Mouse (Mus musculus) MEL (cell line): Measurements from ENCODE around the gene Ehmt2. TPM values are rescaled to one million over a fixed set of nuclear protein-coding genes. Genes with fewer than 3 reads are reported as not detected.
"Not testable (repeated sequence)": the region's sequence is repeated elsewhere in the genome, so short reads cannot be mapped to it uniquely, and the experiment has no call there.

Source experiments
- DNase-seq: peaks from one replicate; pipeline ENCODE4 v3.0.0; 2011; ENCODE audit warnings: low read depth, low spot score
- H3K27ac ChIP-seq: 2 replicates; pipeline ENCODE4 v1.5.1; 2012; ENCODE audit warnings: low read depth, mild to moderate bottlenecking, control low read depth, low read length, moderate library complexity; ENCODE audit not compliant: control insufficient read depth
- H3K27me3 ChIP-seq, 2 experiments: fragments of 150-350 bp in 1 of 2; sonication (generic) in 1 of 2; 2 replicates each; pipeline ENCODE4 v1.6.1; 2012; ENCODE audit warnings: low read length in 2 of 2, mild to moderate bottlenecking in 2 of 2, improper control_type of control experiment in 1 of 2, moderate library complexity in 1 of 2; ENCODE audit not compliant: insufficient read depth in 2 of 2, control insufficient read depth in 1 of 2
- H3K36me3 ChIP-seq, 2 experiments: 2 replicates each; pipeline ENCODE4 v1.6.1; 2012 to 2014; ENCODE audit warnings: low read length in 2 of 2, improper control_type of control experiment in 1 of 2, inconsistent platforms in 1 of 2, mild to moderate bottlenecking in 1 of 2; ENCODE audit not compliant: insufficient read depth in 2 of 2, control insufficient read depth in 1 of 2
- H3K4me1 ChIP-seq, 2 experiments: fragments of 150-350 bp in 1 of 2; sonication (generic) in 1 of 2; 2 replicates each; pipeline ENCODE4 v1.6.1; 2012; ENCODE audit warnings: low read length in 2 of 2, improper control_type of control experiment in 1 of 2, mild to moderate bottlenecking in 1 of 2; ENCODE audit not compliant: insufficient read depth in 2 of 2, control insufficient read depth in 1 of 2
- H3K4me3 ChIP-seq, 2 experiments: fragments of 150-350 bp in 1 of 2; sonication (generic) in 1 of 2; 2 replicates each; pipeline ENCODE4 v1.5.1; 2012; ENCODE audit warnings: low read depth in 2 of 2, low read length in 2 of 2, mild to moderate bottlenecking in 2 of 2, moderate library complexity in 2 of 2, control low read depth in 1 of 2, improper control_type of control experiment in 1 of 2; ENCODE audit not compliant: control insufficient read depth in 1 of 2, insufficient read depth in 1 of 2
- H3K79me2 ChIP-seq: 2 replicates; pipeline ENCODE4 v1.6.1; 2012; ENCODE audit warnings: mild to moderate bottlenecking, low read length, moderate library complexity; ENCODE audit not compliant: control insufficient read depth, poor library complexity, insufficient read depth
- H3K9ac ChIP-seq: 2 replicates; pipeline ENCODE4 v1.6.1; 2012; ENCODE audit warnings: low read depth, mild to moderate bottlenecking, control low read depth, low read length, moderate library complexity; ENCODE audit not compliant: control insufficient read depth, poor library complexity, severe bottlenecking
- H3K9me3 ChIP-seq: fragments of 150-350 bp; sonication (generic); replicated peaks from 2 replicates; pipeline ENCODE4 v1.6.1; 2012; ENCODE audit warnings: mild to moderate bottlenecking, low read length, improper control_type of control experiment, moderate library complexity; ENCODE audit not compliant: insufficient read depth
- CHD1 ChIP-seq: IDR thresholded peaks from 2 replicates; pipeline ENCODE4 v1.6.1; 2012; ENCODE audit warnings: low read depth, mild to moderate bottlenecking, inconsistent platforms, low read length, improper control_type of control experiment
- EP300 ChIP-seq, 2 experiments: IDR thresholded peaks; 2 replicates each; pipeline ENCODE4 v1.6.1; 2011; ENCODE audit warnings: improper control_type of control experiment in 2 of 2, low read length in 2 of 2, low read depth in 1 of 2, mild to moderate bottlenecking in 1 of 2
- GABPA ChIP-seq: IDR thresholded peaks from 2 replicates; pipeline ENCODE4 v1.6.1; 2012; ENCODE audit warnings: low read depth, mild to moderate bottlenecking, inconsistent platforms, low read length, improper control_type of control experiment, moderate library complexity
- MXI1 ChIP-seq: IDR thresholded peaks from 2 replicates; pipeline ENCODE4 v1.6.1; 2011; ENCODE audit warnings: mild to moderate bottlenecking, low read depth, low read length, improper control_type of control experiment
- MYB ChIP-seq: IDR thresholded peaks from 2 replicates; pipeline ENCODE4 v1.6.1; 2011; ENCODE audit warnings: mild to moderate bottlenecking, low read depth, low read length, improper control_type of control experiment
- POLR2AphosphoS5 ChIP-seq: IDR thresholded peaks from 2 replicates; pipeline ENCODE4 v1.6.1; 2012; ENCODE audit warnings: low read depth, borderline replicate concordance, mild to moderate bottlenecking, inconsistent platforms, low read length, moderate library complexity, mixed read lengths
- RAD21 ChIP-seq: IDR thresholded peaks from 2 replicates; pipeline ENCODE4 v1.6.1; 2011; ENCODE audit warnings: mild to moderate bottlenecking, low read depth, low read length, improper control_type of control experiment
- RCOR1 ChIP-seq: IDR thresholded peaks from 2 replicates; pipeline ENCODE4 v1.6.1; 2012; ENCODE audit warnings: low read depth, mild to moderate bottlenecking, inconsistent platforms, low read length, improper control_type of control experiment
- UBTF ChIP-seq: IDR thresholded peaks from 2 replicates; pipeline ENCODE4 v1.6.1; 2012; ENCODE audit warnings: low read depth, mild to moderate bottlenecking, inconsistent platforms, low read length, improper control_type of control experiment, moderate library complexity, borderline replicate concordance; ENCODE audit not compliant: insufficient read depth
- polyA plus RNA-seq, 2 experiments: library from polyadenylated mRNA; stranded (reverse) in 1 of 2; unstranded in 1 of 2; fragments of >175 nt in 1 of 2; fragments of >200 nt in 1 of 2; gene quantifications; 2 replicates each; pipeline versions ENCODE4 v1.2.1 to v1.2.4; 2012; ENCODE audit warnings: low replicate concordance in 2 of 2, low read depth in 1 of 2; ENCODE audit not compliant: insufficient read length in 2 of 2, insufficient read depth in 1 of 2, missing spikeins in 1 of 2
- total RNA-seq: library from RNA; depleted of rRNA; stranded (reverse); fragments of 300-350 nt; gene quantifications from 2 replicates; pipeline ENCODE4 v1.2.3, GENCODE M21; 2012

Gene Ehmt2
- total and polyA plus RNA-seq, 3 experiments: 66.6 to 113 TPM; not detected in 1

DNA sequence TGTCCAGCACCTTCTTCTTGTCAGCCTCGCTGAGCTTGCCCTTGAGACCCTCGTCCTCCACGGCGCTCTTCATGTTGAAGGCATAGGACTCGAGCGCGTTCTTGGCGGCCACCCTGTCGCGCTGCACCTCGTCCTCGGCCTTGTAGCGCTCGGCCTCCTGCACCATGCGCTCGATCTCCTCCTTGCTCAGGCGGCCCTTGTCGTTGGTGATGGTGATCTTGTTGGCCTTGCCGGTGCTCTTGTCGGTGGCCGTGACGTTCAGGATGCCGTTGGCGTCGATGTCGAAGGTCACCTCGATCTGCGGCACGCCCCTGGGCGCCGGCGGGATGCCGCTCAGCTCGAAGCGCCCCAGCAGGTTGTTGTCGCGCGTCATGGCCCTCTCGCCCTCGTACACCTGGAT, 59.0 kb downstream of the Ehmt2 start:
- H3K9ac ChIP-seq, H3K79me2 ChIP-seq, H3K4me3 ChIP-seq, H3K27ac ChIP-seq, H3K27me3 ChIP-seq, DNase-seq, H3K4me1 ChIP-seq, H3K36me3 ChIP-seq, H3K9me3 ChIP-seq: not testable (repeated sequence)

DNA sequence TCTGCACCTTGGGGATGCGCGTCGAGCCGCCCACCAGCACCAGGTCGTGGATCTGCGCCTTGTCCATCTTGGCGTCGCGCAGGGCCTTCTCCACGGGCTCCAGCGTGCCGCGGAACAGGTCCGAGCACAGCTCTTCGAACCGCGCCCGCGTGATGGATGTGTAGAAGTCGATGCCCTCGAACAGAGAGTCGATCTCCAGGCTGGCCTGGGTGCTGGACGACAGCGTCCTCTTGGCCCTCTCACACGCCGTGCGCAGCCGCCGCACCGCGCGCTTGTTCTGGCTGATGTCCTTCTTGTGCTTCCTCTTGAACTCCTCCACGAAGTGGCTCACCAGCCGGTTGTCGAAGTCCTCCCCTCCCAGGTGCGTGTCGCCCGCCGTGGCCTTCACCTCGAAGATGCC, 59.7 kb downstream of the Ehmt2 start:
- H3K9me3 ChIP-seq, H3K79me2 ChIP-seq, H3K4me1 ChIP-seq, H3K9ac ChIP-seq, H3K27me3 ChIP-seq, H3K36me3 ChIP-seq, H3K27ac ChIP-seq, DNase-seq, H3K4me3 ChIP-seq: not testable (repeated sequence)

DNA sequence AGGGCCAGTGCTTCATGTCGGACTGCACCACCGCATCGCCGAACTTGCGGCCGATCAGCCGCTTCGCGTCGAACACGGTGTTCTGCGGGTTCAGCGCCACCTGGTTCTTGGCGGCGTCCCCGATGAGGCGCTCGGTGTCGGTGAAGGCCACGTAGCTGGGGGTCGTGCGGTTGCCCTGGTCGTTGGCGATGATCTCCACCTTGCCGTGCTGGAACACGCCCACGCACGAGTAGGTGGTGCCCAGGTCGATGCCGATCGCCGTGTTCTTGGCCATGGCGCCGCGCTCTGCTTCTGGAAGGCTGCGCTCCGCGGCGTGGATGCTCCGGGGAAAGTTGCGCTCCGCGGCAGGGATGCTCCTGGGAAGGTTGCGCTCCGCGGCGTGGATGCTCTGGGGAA, 60.5 kb downstream of the Ehmt2 start:
- not testable (repeated sequence) for DNase-seq, H3K27me3 ChIP-seq, H3K79me2 ChIP-seq, H3K27ac ChIP-seq, H3K9me3 ChIP-seq, H3K36me3 ChIP-seq, H3K4me3 ChIP-seq, H3K9ac ChIP-seq, H3K4me1 ChIP-seq

DNA sequence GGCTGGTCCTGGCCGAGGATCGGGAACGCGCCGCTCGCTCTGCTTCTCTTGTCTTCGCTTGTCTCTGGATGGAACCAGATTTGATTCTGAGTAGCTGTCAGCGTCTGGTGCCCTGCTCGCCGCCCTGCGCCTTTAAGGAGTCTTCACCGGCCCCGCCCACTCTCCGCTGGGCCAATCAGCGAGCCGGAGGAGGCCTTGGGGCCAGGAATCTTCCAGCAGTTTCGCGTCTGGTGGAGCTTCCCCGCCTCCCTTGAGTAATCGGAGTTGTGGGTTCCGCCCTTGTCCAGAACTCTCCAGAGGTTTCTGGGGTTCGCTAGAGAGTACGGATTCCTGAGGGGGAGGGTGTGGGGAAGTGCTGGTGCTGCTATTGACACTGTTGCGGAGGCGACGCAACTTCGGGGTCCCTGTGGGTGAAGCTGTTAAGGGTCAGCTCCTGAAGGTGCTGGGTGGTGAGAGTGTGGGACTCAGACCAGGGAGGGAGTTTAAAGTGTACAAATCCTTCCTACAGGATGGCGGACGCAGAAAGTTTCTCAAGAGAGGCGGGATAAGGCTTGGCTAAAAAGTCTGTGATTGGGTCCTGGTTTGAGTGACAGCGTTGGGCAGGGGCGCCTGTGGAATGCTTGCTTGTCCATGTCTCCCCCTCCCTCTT, 61.0 kb downstream of the Ehmt2 start, which contains the start of gene Hspa1b:
Hspa1b (minus strand) TSS at position 109 of the 649 bp plus-strand sequence.
- DNase-seq, H3K79me2 ChIP-seq, H3K4me1 ChIP-seq, H3K9ac ChIP-seq, H3K27me3 ChIP-seq, H3K36me3 ChIP-seq, H3K9me3 ChIP-seq, H3K27ac ChIP-seq, H3K4me3 ChIP-seq: not testable (repeated sequence)

DNA sequence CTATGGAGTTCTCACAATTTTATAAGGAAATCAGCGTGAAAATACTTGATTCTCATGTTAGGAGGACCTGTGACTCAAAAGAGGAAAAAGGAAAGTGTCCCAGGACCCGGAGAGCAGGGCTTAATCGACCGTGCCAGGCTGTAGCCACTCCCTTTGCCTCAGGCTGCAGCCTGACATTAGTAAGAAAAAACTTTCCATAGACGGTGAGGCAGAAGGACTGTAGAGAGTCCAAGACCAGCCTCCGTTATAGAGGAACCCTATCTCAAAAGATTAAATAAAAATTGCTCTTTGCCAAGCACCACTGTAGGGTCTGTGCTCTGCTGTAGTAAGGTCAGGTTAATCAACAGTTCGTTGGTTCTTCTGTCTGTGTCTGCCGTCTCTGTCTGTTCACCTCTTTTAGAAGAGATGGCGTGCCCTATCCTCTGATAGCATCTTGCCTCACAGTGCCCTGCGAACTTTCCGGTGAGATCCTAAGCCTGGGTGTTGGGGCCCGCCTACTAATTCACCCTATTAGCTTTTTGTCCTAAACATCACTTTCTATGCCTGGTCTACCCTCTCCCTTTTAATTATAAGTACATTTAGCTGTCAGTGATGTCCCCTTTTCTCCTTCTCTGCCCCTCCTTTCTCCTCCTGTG, 61.7 kb downstream of the Ehmt2 start:
- H3K4me1 ChIP-seq: no peaks in the 10 kb centered on the region
- no peaks in the 10 kb centered on the region for H3K27me3 ChIP-seq
- no peak overlapping the region for H3K4me3 ChIP-seq
- H3K9me3 ChIP-seq: no peaks in the 10 kb centered on the region
- H3K79me2 ChIP-seq: no peaks in the 10 kb centered on the region
- no peak for DNase-seq
- H3K9ac ChIP-seq: no peak overlapping the region
- TF ChIP-seq POLR2AphosphoS5 (no peak), CHD1 (no peak), EP300 (IDR thresholded peaks at IDR 0.05; ENCODE audit: low read depth in 1 of 2, low read length in 2 of 2) (no peak), RCOR1 (no peak), MYB (no peak), GABPA (no peak), MXI1 (no peak), UBTF (no peak), RAD21 (no peak)
- no peak overlapping the region for H3K27ac ChIP-seq
- no peaks in the 10 kb centered on the region for H3K36me3 ChIP-seq
